Mouse (Mus musculus): Measurements from ENCODE around the gene Oaz3. TPM values are rescaled to one million over a fixed set of nuclear protein-coding genes. Genes with fewer than 3 reads are reported as not detected.

Oaz3 gene
- total RNA-seq (2021), result not detected
- long read RNA-seq, experiment 1, result 0 reads
- long read RNA-seq, experiment 2, result 0 reads

DNA sequence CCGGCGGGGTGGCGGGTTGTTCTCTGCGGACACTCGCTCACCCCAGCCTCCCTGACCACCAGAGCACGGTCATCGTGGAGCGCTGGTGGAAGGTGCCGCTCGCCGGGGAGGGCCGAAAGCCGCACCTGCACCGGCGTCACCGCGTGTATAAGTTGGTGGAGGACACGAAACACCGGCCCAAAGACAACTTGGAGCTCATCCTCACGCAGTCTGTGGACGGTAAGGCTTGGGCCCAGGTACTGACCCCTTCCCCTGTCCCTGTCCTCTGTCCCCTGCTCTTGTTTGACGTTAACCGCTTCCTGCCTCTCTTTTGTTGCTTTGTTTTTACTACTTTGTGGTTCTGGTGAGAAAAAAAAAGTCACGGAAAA lies at the start of gene Oaz3:
TSS of gene Oaz3 (minus strand) at position 319 of the 368 bp plus-strand sequence.
- no peak for DNase-seq (ENCODE audit: low spot score in 2 of 2)

DNA sequence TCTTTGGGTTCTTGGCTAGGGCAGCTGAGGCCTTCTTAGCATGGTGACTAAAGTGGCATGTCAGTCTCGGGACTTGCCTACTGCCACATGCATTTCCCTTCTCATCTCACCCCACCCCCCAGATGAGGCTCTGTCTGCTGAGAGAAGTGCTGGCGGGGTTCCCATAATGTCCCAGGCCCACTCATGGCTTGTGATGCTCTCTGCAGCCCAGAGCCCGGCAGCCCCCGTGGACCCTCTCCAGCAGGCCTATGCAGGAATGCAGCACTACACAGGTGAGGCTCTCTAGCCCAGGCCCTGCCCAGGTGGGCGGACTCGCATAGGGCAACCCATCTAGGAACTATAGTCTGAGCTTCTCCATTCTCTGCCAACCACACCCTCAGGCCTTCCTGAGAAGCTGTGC lies 43.9 kb upstream of the Oaz3 start:
- no peak for DNase-seq (ENCODE audit: low spot score in 2 of 2)

DNA sequence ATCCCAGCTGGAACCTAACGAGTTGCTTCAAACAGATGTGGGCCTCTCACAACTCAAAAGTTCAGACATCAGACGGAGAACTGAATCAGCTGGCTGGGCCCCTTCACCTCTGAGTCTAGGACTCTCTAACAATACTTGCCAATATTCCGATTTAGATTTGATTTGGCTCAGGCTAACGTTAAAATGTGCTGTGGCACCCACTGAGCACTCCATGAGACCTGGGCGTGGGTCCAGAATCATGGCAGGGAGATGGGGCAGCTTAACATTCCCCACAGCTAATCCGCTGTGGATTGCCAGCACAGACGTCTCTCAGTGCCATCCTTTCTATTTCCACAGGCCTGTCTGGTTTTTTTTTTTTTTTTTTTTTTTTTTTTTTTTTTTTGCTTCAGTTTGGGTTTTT lies 42.2 kb upstream of the Oaz3 start:
- DNase-seq (ENCODE audit: low spot score in 2 of 2), result no peak

DNA sequence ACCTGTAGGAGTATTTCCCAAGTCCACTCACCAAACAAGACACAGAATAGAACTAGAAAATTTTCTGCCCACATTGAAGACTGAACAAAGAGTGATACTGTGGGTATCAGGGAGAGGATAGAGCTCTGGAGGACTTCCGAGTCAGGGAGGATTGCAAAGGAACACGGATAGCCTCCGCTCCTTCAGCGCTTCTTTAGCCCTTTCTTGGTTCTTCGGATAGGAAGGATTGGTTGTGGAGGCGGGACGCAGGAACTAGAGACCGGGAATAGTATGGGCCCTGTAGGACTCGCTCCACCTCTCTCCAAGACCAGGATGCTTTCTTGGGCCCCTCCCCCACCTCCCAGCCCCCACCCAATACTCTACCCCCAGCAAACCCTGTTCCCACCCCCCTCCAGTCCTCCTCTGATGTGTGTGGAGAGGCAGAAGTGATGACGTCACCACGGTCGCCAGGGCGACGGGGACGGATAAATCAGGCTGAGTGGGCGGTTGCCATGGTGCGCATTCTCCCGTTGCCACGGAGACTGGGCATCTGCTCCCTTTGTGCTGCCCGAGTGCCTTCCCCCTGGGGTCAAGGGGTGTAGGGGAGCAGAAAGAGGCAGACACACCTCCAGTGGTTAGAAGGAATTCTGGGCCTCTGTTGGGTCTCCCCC lies 40.2 kb upstream of the Oaz3 start:
- DNase-seq (ENCODE audit: low spot score in 2 of 2), result peak in 1 of 2 experiments; percentile 31

DNA sequence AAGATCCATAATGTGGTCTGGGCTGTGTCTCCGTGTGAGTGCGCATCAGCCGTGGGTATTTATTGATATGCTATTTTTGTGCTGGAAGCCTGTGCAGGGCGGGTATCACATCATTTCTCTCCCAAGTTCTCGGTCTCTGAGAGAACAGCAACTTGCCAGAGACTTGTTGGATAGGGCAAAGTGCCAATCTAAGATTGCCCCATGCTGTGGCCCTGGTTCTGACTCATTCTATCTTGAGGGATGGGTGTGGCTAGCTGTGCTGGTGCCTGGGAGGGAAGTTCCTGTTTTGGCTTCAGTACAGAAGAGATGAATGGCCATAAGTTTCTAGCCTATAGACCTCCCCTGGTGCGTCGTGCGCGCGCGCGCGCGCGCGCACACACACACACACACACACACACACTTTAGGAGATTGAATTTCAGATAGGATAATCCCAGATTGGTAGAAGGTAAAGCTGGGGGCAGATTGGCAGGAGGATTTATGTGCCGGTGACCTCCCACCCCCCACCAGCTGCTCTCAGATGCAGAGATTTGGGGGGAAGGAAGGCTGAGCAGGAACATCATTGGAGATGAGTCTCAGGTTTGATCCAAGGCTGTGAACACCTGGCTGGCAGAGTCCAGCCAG lies 39.2 kb upstream of the Oaz3 start:
- DNase-seq (ENCODE audit: low spot score in 2 of 2), result no peak

DNA sequence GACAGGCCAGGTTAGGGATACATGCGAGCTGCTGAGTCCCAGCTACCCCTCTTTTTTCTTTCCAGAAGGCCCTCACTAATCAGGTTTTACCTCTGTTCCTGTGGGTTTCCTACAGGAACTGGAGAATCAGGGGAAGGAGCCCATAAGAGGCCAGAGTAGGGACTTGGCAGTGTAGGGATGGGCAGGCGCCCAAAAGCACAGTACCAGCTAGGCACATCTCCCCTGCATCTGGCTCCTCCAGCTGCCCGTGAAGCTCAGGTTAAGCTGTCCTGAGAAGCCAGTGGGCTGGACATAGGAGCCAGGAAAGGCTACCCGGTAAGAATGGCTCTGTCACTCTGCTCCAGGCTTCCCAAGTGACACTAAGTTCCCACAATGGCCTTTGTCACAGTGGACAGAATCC lies 37.7 kb upstream of the Oaz3 start:
- DNase-seq (ENCODE audit: low spot score in 2 of 2), result no peak

DNA sequence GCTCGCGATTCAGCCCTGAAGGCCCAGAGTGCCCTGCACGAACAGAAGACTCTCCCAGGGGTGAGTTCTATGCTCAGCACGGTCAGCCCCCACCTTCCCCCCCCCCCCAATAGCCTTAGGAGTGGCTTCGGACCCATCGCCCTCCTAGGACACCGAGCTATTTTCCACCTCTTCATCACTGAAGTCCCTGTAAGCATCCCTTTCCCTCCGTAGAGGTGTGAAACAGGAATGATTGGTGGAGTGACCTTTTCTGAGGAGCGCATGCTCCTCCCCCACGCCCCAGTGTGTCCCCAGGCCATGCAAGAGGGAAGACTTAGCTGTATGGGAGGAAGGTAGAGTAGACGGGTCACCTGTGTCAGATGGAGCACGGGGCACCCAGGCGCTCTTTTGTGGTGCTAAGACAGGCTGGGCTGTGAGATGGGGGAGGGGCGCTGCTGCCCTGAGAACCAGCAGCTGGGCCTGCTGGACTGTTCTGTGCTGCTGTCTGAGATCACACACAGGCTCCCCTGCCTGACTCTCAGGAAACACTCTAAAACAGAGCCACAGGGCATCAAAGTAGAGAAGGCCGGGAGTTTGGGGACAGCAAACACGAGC lies 36.7 kb upstream of the Oaz3 start, which contains the start of gene Riiad1:
TSS of gene Riiad1 (minus strand) at position 51 of the 594 bp plus-strand sequence.
- DNase-seq (ENCODE audit: low spot score in 2 of 2), result no peak

DNA sequence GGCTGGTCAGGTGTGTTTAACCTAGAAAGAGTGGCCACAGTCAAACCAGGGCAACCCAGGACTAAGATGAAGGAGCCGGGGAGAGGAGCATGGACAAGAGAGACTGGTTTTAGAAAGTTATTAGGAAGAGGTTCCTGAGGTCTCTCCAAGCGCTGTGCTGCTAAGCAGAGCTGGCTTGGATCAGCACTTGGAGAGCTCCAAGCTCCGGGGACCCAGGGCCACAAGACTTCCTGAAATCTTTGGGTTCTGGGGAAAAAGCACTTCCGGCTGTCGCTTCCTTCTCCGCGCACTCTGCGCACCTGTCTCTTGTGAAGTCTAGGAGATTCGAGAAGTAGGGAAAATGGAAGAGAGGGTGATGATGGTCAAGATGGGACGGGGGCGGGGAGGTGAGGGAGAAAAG lies 35.8 kb upstream of the Oaz3 start:
- no peak for DNase-seq (ENCODE audit: low spot score in 2 of 2)

DNA sequence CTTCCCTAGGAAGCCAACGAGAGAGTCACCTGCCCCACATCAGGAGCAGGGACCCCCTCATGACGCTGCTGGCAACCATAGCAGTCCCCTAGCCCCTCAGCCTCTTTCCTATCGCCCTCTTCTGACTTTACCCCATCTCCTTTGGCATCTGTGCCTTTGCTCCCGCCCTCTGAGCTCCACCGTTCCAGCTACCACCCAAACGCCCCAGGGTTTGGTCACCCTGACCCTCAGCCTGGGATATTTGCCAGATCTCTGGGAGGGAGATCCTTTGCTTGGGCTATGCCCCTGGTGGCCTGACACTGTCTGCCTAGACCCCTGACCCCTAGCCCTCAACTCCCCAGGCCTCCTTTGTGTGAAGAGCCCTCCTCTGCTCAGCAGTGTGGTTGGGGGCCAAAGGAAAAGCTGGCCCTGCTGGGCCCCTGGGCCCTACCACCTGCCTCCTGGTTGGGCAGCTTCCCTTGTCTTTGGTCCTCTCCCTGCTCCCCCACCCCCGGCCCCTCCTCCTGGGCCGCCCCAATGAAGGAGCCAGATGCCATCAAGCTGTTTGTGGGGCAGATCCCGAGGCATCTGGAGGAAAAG lies 35.0 kb upstream of the Oaz3 start:
- DNase-seq (ENCODE audit: low spot score in 2 of 2), result no peak

DNA sequence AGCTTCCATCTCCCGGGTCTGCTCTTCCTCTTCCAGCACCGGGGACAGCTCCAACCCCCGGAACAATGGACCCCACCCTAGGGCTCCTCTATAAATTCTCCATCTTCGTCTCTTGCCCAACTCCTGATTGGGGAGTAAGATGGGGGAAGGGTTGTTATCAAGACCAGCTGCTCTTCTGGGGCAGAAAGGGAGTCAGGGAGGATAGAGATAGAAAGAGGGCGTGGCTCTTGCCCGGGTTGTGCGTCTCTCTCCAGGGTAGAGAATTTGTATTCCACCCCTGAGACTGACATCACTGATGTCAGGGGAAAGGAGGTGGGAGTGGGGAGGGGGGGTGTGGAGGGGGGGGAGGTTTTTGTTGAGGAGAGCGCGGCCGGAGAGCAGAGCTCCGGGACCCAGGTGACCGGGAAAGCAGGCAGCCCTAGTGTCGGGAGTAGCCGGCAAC lies 34.3 kb upstream of the Oaz3 start, which contains the start of gene Celf3:
TSS of gene Celf3 (plus strand) at position 315 of the 442 bp plus-strand sequence.
- no peak for DNase-seq (ENCODE audit: low spot score in 2 of 2)

DNA sequence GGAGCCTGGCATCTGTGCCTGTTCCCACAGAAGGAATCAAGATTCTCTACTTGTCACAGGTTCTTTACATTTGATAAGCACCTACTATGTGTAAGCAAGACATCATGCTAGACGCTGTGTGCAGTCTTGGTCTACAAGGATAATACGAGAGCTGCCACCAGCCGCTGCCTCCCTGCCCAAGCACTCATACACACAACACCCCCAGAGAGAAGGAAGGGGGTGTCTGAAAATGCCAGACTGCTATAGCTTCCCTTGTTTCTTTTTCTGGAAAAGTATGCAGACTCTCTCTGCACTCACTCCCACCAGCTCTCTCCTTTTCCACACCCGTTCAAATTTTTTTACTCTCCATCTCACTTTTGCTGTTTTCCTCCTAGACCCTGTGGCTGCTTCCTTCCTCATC lies 33.7 kb upstream of the Oaz3 start:
- DNase-seq (ENCODE audit: low spot score in 2 of 2), result no peak

DNA sequence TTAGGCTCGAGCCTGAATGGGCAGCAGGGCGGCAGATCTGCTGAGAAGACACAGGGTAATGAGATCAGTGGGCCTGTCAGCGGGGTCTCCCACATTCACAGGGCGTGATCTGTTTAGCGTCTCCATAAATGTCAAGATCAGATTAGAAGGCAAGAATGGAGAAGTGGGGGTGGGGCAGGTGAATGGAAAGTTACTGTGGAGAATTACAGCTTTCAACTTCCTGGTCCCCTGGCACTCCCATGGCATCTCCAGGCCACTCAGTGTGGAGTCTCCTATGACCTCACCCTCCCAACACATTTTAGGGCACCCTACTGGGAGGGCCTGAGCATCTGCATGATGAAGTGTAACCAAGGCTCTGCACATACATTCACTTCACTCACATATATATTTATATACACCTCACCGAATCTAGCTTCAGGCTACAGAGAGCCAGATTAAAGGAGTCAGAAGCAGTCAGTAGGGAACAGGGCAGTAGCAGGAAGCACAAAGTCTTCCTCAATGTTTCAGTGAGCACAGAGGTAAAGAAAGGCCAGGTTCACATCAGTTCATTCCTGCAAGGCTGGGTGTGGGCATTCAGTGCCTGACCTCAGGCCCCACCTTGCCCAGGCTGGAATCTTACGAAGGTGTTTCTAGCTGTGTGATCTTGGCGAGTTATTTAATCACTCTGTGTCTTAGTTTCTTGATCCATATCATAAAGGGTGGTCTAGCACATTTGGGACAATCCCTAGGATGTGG lies 32.8 kb upstream of the Oaz3 start:
- DNase-seq (ENCODE audit: low spot score in 2 of 2), result no peak

DNA sequence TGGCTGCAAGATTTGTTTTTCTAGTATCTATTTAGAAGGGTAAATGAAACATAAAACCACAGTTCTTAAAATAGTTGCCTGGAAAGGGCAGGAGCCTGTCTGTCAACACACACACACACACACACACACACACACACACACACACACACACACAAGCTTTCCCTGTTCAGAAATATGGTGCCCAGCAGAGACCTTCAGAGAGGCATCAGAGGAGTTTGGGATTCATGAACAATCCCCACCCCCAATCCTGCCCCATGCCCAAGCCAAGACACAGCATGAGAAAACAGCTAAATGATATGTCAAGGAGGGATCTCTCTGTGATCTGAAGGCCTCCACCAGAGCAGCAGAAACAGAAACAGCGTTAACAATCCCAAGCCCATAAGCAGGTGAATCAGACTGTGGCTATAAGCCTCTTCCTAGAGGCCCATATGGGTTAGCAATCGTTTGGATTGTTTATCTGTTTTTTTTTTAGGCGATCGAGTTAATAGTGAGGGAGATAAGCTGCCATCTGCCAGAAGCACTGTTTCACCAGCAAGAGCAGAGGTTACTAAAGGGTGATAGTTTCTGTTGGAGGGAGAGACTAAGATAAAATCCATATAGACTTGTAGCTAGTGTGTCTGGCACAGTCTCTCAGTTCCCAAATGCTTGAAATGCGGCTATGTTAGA lies 30.0 kb upstream of the Oaz3 start:
- DNase-seq (ENCODE audit: low spot score in 2 of 2), result no peak

DNA sequence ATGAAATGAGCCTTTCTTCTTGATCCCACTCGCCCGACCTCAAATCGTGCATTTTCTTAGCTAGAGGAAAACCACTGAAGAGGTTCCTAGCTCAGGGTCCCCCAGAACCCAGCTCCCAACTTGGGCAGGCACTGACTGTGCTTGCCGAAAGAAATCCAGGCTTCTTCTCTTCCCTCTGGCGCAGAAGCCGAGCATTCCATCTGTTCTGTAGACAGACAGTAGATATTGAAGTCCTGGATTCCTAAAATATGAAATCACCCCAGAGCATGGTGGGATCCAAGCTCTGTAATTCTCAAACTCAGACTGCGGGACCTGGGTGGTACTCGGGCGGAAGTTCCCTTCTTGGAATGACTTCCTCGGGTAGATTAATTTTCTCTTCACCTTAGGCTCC lies 29.4 kb upstream of the Oaz3 start:
- no peak for DNase-seq (ENCODE audit: low spot score in 2 of 2)

DNA sequence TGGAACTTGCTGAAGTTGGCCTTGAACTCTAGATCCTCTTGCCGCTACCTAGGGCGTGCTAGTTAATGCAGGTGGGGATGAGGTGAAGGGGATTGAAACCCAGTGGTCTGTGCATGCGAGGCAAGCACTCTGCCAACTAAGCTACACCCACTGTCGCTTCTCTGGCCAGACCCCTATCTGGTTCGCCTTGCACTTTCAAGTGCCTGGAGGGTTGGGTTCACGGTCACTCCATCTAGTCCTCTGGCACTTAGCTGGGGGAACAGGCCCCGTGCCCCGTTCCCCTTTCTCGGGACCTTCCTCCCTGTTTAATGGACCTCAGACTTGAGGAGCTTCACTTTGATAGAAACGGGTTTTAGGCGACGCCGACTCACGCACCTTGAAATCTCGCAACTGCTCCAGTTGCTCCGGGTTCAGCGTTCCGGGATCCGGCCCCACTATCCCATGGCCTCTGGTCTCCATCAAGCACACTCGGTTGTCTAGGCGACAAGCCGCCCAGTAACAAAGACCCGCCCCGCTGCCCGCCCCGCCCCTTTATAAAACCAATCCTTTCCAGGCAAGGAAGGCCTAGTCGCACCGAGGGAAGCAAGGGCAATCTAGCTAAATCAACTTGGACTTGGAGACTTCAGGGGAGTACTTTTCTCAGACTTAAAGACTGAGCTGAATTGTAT lies 28.9 kb upstream of the Oaz3 start:
- DNase-seq (ENCODE audit: low spot score in 2 of 2), result no peak

DNA sequence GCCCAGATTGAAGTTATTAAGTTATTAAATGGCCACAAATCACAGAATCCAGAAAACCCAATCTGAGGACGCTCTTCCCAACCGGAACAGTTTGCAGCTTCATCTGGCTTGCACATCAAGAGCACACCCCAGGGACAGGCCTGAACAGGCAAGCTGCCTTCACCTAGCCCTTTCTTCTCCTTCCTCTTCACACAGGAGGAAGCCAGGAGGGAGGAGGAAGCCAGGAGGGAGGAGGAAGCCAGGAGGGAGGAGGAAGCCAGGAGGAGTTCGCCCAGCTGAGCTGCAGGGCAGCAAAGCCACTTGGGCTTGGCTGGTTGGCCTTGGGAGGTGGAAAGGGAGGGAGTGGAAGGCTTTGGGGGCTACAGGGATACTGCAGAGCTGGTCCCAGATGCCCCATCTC lies 25.2 kb upstream of the Oaz3 start:
- no peak for DNase-seq (ENCODE audit: low spot score in 2 of 2)

DNA sequence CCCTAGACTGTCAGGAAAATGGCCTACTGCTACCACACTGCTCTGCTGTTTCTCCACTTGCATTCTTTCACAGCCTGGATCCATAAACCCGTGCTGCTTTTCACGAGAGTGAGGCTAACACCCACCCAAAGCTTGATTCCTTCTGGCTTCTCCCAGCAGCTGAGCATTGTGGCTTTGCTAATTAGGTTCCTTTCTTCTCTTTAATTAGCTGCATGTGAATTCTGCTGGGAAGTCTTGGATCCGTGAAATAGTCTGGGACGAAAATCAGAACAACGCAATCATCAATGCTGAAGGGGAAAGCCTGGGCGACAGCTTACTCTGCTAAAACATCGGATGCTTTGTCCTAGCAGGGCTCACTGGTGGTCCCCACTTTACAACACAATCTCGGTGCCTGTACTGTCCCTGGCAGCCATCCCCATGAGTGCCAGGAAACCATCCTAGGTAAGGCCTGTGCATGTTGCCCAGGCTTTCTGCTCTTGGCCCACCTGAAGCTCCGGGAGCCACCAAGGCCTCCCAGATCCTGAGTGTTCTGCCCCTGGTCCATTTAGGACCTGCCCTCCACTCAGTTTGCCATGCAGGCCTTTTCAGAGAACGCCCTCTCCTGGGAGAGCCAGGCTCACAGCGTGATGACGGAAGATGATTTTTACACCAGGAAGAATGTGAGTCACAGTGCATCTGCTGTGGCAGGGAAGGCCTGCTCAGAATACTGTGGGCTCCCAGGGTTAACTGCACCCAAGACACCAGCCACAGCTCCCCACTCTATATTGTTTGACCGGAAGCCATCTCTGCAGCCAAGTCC lies 22.1 kb upstream of the Oaz3 start:
- no peak for DNase-seq (ENCODE audit: low spot score in 2 of 2)

DNA sequence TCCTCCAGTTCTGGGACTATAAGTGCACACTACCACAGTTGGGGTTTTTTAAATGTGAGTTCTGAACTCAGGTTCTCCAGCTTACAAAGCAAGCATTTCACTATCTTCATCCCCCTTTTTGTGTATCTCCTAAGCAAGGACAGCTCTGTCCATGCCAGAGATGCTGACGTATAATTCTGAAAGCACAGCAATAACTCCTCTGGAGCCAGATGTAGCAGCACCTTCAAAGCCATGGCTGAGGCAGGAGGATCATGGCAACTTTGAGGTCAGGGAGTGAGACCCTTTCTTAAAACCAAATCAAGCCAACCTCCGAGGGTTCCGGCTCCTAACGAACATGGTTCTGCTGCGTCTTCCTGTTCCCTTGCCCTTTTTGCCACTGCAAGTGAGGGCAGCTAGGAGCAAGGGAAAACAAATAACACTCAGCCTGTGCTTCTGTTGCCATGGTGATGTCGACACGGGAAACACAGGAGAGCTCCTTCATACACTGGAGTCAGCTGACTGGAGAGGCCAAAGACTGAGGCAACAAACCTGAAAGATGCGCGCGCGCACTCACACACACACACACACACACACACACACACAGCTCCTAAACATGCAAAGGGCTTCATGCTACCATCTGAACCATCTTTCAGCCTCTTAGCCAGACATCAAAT lies 20.3 kb upstream of the Oaz3 start:
- DNase-seq (ENCODE audit: low spot score in 2 of 2), result no peak

DNA sequence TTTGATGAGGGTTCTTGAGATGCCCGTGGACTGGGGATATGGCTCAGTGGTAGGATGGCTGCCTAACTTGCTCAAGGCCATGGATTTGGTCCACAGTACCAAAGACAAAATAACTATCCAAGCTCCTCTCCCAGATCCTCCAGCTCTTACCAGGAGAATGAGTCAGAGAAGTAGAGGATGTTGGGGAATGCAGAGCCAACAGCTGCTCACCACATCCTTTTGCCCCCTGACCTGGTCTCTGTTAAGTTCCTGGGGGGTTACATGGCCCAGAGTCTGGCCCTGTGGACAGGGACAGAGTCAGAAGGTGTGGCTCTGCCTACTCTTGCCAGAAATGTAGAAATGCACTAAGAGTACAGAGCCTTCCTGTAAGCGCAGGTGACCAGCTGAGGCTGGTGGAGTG lies 16.1 kb upstream of the Oaz3 start:
- DNase-seq (ENCODE audit: low spot score in 2 of 2), result no peak

All from adrenal gland, postnatal 4 days (tissue).